Mouse (Mus musculus) embryonic fibroblast, embryonic 13.5 days (primary cell): ENCODE data around the gene Ehmt2.
A peak's percentile ranks its signal among the peaks of the same experiment; 100 is the strongest.

Experiments used
- CTCF ChIP-seq: IDR thresholded peaks from 2 replicates; pipeline ENCODE4 v1.5.1; 2011; ENCODE audit warnings: mild to moderate bottlenecking, control low read depth, low read length, moderate library complexity, borderline replicate concordance; ENCODE audit not compliant: insufficient read depth
- POLR2A ChIP-seq: IDR thresholded peaks from 2 replicates; pipeline ENCODE4 v1.6.1; 2011; ENCODE audit warnings: low read depth, mild to moderate bottlenecking, control low read depth, low read length, moderate library complexity

DNA sequence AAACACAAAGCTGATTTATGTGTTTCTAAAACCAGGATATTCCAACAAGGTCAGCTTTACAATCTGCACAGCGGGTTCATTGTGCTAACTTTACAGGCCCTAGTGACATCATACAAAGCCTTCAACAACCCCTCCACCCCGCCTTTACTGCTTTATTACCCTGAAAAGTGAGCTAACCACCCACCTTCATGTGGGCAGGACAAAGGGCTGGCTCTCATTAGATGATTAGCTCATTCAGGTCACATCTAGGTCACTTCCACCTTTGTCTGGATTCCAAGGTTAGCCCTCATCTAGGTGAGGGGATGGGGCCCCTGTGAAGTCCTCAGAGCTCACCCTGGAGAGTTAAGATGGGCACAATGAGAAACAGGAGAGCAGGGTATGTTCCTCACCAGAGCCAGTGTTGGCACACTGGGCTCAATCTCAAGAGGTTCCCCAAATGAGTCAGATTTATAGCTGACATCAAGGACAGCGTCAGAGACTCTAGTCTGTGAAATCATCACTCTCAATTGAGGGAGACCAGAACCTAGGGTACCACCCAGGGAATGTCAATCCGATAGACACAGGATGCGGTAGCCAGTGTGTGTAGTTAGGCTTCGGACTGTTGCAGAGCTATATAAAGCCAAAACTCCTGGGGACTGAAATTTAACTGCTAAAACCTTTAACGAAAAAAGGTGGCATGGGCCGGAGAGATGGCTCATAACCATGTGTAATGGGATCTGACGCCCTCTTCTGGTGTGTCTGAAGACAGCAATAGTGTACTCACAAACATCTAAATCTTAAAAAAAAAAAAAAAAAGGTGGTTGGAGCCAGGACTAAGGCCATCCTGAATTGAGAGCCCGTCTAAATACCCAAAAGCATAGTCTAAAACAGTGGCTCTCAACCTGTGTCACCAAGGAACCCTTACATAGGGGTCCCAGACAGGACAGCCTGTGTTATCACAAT is 52.5 kb downstream of the Ehmt2 start:
- no peak for TF ChIP-seq CTCF
- peak; percentile 8; the same call in 1 of the 2 replicates for TF ChIP-seq POLR2A
